Mouse (Mus musculus): Measurements from ENCODE around the gene Creb3l1.

Gene Creb3l1

DNA sequence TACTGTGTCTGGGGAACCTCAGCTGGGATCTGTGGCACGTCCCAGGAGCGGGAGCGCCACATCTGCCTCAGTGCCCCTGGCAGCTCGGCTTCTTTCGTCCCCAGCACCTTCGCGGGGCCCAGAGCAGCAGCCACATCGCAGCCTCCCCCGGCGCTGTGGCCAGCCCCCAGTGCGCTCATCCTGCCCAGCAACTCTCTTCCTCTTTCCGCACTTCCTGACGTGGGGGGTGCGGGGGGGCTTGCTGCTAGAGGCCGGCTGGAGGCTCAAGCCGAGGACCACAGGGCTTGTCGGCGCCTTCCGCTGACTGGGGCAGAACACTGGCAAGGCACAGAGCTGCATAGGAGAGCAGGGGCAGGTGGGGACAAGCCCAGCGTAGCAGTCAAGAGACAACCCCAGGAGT is 58.9 kb downstream of the Creb3l1 start:
- DNase-seq (ENCODE audit: low spot score in 2 of 2): no peak

DNA sequence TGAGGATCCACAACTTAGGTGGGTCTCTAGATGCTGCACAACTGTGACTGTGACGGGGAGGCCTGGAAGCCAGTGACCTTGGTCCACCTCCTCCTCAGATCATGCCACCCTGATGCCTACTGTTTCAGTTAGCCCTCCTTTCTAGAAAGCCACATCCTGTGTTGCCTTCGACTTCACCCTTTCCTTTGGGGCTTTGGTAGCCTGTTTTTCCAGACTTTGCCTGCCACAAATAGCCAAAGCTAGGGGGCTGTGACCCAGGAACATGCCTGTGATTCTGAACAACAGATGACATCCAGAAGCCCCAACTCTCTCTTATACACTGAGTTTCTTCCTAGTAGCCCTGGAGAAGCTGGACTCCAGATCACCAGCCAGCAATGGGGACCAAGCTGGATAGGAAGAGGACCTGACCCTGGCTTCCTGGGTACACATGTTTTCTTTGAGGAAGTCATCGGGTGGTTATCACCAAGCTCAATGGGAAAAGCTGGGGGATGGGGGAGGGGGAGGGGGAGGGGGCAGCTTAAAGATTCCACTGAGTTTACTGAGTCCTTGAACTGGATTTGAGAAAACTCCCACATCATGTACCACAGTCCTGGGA is 59.6 kb downstream of the Creb3l1 start:
- DNase-seq (ENCODE audit: low spot score in 2 of 2): no peak

DNA sequence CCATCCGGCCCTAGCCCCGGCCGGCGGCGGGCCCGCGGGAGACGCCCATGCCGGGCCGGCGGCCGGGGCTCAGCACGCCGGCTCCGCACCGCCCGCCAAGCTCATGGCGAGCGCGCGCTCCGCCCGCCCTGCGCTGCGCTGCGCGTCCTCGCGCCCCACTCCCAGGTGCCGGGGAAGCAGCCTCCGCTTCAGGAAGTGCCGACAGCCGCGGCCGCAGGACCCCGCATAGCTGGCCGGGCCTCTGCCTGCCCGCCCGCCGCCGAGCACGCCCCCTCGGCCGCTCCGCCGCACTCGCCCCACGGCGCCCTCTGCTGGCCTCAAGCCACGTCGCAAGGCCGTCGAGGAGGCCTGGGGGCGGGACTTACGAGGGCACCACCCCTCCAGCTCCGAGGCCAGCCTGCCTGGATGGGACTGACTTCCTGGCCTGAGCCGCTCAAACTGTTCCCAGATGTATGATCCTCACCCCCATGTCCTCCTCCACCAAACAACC is 60.8 kb downstream of the Creb3l1 start:
- peak; percentile 88 to 94 for DNase-seq (ENCODE audit: low spot score in 2 of 2)

DNA sequence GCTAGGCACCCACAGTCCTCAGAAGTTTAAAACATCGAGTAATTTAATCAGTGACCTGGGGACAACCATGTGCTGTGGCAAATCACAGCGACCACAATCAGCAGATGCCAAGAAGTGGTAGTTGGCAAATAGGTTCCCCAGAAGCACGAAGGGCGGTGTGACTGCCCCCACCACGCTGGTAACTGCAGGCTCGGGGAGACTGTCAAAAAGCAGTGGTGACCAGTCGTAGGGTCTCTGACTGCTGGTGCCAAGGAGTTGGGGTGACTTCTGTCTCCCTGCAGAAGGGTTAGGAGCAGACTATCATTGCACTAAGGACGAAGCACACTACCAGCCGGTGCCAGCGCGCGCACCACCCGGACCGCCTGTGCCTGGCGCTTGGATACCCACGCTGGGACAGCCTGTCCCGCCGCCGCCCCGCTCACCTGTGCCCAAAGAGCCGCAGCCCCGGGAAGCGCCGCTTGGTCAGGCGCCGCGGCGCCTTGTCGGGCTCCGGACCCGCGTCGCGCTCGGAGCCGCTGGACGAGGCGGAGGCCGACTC is 61.4 kb downstream of the Creb3l1 start:
- no peak for DNase-seq (ENCODE audit: low spot score in 2 of 2)

DNA sequence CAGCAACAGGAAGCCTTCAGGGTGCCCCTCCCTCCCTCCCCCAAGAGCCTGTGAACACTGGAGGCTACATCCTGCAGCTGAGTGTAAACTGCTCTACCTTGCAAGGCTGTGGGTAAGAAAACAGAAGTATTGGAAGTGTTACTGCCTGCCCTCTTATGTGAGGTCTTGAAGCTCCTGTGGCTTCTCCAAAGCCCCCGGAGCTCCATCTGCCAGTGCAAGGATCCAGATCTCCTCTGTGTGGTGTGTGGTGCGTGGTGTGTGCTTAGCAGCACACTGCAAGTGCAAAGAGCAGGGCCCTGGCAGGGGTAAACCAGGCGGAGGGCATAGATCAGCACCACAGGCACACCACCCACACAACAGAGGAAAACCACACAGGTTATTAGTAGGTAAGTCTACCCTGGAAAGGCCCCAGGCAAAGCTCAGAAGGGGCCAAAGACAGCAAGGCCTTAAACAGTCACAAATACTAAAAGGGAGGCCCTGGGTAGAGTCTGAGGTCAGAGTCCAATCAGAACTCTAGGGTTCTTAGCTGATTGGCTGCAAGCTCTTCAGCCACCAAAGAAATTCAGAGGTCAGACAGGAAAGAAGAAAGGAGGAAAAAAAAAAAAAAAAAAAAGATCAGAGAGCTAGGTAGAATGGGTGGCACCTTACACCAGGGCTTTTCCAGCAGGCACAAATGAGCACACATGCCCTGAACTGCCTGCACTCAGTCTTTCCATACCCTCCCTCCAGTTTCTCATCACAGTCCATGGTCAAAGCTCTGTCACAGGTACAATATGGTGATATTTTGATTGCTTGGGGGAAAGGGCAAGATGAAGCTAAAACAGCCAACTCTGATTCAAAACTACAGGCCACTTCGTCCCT is 62.2 kb downstream of the Creb3l1 start:
- DNase-seq (ENCODE audit: low spot score in 2 of 2): no peak

DNA sequence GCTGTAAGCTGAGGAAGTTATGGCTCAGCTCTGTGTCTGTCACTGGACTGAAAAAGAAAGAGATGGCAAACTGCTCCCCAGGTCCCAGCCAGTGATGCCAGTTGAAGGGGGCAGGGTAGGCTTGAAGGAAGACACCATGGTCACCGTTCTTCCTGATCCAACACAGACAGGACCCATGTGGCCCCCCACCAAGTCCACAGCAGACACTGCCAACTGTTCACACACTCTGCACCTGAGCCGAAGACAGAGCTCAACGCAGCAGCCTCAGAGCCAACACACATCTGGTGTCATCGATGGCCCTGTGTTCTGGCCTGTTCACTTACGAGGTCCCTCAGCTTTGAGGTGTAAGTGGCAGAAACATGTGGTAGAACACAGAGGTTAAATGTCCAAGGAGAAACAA is 63.8 kb downstream of the Creb3l1 start:
- no peak for DNase-seq (ENCODE audit: low spot score in 2 of 2)

DNA sequence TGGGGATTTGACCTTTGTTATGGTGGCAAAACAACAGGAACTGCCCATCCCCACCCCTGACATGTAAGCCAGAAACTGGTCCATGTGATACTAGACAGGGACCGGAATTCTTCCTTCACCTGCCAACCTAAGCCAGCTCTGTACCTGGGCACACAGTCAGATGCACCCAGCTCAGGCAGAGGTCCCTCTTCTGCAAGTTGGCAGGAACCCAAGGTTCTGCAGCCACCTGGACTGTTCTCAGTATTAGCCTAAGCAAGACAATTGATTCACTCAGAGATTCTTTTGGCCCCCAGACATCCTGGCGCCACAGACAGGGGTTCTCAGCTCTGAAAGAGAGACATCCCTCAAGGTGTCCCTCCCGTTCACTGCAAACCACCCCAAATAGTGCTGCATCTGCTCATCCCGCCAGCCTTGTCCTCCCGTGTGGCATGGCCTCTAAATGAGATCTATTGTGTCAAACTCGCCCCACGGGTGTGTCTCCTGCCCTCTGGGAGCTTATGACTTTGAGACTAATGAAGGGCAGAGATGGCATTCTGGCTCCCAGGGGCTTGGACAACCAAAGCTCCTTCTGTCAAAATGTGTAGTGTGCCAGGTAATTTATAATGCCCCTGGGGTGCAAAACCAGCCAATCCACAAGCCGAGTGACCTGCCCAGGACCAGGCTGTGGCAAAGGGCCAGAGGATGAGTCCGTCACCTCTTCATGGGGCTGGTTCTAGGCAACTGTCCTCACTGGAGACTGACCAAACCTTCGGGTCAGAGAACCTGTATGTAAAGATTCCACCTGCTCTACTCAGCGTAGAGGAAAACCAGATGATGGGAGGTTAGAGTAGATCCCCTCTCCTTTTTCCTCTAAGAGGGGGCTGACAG is 64.5 kb downstream of the Creb3l1 start:
- DNase-seq (ENCODE audit: low spot score in 2 of 2): no peak

DNA sequence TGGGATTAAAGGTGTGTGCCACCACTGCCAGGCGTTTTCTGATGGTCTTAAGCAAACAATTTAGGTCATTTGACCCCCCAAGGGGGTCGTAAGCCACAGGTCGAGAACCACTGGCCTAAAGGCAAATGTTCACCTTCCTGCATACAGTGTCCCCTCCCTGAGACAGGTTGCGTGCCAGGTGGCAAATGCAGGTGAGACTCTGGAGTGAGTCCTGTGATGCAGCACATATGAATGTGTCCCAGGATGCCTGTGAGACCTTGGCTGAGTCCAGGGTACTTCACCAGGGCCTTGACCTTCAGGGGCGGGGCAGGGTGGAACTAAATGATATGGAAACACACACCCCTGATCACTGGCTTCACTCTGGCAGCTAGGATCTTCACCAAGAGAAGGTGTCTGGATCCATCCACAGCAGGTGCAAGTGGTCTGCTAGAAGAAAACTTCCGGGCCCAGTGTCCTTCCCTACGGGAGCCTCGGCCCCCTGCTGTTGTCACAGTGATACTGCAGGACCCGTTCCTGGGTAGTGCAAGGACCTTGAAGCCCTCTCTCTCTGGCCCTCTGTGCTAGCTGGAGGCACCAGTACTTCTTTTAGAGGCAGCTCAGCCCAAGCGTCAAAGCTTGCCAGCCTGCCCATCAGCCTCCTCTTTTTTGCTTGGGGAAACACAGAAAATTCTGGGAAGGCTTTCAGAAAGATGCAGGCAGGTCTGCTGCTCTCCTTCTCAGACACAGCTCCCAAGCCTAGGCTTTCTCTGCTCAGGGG is 65.4 kb downstream of the Creb3l1 start:
- DNase-seq (ENCODE audit: low spot score in 2 of 2): no peak

DNA sequence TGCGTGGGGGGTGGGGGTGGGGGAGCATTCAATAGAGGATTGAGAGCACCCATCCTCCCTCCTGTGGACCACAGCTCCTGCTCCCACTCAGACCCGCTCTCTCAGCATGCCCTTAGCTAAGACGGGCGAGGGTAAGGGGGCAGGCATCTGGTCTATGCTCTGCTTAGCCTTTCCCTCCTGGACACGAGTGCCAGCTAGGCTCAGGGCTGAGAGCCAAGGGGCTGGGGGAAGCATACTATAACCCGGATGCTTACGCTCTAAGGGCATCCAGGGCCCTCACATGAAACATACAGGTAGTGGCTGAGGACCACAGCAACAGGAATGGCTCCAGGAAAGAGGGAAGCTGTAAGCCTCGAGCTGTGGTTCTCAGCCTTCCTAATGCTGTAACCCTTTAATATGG is 66.3 kb downstream of the Creb3l1 start:
- DNase-seq (ENCODE audit: low spot score in 2 of 2): no peak

DNA sequence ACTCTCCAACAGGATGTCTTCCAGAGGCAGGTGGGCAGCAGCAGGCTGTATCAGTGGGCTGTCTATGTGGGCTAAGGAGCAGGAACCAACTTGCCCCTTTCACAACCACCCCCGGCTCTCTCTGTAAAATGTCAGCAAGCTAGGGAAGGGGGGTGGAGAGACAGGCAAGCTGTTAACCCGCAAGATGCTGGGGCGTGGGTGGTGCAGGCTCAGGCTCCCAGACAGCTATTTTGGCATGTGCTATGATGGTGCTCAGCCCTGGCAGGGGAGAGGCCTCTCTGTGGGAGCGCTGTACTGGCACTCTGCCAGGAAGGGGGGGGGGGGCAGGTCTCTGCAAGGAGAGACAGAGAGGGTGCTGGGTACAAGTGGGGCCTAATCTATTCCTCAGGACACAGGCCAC is 67.2 kb downstream of the Creb3l1 start:
- peak; percentile 74 to 88 for DNase-seq (ENCODE audit: low spot score in 2 of 2)

DNA sequence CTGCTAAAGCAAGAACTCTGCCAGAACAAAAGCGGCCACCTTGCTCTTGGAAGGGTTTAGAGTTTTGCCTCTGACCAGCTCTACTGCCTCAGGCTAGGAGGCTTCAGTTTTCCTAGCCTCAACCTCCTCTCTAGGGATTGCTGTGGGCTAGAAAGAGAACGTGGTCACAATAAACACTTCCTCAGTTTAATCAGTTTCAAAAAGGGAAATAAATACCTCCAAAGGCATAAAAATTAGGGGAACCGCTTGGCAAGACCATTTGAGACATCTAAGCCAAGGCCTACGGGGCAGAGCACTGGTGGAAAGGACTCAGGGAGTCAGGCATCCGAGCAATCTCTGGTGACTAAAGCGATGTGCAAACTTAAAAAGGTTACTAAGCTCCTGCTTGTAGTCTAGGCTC is 68.4 kb downstream of the Creb3l1 start:
- no peak for DNase-seq (ENCODE audit: low spot score in 2 of 2)

DNA sequence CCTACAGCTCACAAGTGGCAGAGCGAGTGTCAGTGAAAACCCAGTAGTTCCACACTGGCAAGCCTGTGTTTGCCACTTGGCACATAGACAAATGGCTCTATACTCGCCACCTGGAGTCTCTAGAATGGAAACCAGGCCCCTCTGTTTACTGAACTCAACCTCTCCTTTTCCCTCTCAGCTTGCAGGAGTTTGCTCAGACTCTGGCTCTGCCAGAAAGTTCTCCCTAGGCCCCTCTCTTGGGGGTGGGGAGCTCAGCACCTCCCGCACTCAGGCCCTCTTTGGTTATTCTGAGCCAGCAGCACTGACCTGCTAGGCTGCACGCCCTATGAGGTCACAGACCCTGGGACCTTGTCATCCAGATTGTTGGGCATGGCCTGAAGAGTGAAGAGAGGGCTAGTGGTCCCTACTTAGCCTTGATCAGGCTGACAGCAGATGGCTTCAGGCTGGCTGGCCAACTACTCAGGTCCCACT is 69.1 kb downstream of the Creb3l1 start:
- no peak for DNase-seq (ENCODE audit: low spot score in 2 of 2)

DNA sequence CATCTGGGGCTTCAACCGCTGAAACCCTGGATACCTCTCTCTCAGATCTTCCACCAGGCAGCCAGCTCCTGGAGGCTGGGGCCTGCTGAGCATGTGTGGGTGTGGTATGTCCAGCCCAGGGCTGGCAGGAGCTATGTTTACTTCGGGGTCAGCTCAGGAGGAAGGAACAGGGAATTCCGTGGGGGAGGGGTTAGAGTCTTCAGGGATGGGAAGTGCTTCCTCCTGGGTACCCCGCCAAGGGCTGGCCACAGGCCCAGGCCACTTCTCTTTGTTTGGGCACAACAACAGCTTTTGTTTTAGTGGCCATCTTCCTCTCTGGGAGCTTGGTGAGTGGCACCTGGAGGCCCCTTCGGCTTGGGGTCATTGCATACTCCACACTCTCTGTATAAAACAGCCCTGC is 70.5 kb downstream of the Creb3l1 start:
- no peak for DNase-seq (ENCODE audit: low spot score in 2 of 2)

DNA sequence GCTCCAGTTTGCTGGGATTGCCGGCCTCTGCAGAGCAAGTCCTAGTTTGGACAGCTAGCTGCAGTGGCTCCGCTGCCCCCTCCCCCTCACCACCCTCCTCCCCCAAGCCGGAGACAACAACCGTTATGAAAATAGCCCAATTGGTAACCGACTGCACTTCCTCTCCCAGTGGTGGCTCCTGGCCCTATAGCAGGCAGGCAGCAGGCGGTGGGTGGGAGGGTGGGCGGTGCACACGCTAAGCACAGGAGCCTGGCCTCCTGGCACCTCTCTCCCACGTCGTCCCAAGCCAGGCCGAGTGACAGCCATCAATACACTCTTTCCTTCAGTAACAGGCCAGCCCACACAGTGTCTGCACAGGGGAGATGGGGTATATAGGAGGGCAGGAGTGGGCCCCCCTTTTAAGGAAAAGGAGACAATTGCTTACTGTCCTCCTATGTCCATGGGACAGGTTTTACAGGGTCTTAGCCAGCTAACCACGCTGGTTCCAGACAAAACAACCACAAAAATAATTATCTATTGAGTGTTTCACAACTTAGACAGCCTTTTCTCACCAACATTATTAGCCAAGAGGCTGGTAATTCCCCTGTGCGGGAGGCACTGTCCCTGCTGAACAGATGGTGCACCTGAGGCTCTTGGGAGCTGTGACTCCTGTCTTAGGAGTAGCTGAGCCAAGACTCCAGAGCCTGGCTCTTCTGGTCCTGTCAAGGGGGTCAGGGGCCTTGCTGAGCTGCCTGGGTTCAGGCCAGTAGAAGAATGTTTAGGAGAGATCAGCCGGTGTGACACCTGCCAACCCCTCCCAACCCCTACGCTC is 73.8 kb downstream of the Creb3l1 start:
- no peak for DNase-seq (ENCODE audit: low spot score in 2 of 2)

DNA sequence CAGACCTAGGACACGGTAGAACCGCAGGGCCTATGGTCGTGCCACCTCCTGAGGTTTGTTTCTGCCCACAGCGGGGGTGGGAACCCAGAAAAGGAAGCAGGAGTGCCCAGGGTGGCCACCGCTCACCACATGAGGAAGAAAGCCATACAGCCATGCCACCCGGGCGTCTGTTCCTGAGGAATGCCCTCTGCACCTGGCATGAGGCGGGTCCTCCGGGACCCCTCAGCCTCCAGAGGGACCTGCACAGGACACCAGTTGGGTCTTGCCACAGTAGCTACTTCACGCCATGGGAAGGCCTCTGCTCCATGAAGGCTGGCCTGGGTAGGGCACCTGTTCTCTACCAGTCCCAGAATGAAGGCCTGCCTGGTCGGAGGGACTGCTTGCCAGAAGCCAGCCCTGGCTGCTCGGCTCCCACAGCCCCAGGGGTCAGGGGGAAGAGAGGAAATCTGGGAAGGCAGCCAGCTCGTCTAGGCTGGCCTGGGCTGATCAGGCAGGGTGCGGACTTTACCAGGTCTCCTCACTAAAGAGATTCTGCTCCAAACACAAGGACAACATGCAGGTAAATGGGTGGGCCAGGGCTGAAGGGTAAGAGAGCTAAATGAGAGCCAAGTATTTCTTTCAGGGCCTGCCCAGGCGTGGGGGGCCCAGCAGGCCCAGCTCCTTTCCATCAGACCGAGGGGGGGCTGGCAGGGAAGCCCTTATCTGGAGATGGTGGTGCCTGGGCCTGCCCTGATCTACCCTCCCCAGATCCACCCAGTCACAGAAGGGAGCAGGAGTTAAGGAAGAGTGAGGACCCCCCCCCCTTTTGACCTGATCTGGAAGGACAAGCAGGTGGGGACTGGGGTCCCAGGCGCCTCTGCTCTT is 74.7 kb downstream of the Creb3l1 start:
- no peak for DNase-seq (ENCODE audit: low spot score in 2 of 2)

DNA sequence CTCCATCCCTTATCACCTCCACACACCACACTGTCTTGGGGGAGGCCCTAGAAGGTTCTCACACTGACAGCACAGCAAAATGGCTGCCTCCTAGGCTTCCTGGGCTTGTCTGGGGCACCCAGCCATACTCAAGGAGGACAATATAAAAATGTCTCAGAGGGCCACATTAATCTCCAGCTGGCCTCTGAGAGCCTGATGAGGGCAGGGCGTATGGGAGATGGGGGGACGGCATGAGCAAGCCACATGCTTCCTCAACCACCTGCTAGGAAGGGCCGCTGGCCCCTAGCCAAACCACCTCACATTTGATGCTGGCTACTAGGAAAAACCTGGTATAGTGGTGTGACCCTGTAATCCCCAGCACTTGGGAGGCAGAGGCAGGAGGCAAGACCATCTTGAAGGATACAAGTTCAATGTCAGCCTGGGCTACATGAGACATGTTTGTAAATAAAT is 75.5 kb downstream of the Creb3l1 start:
- DNase-seq (ENCODE audit: low spot score in 2 of 2): no peak

DNA sequence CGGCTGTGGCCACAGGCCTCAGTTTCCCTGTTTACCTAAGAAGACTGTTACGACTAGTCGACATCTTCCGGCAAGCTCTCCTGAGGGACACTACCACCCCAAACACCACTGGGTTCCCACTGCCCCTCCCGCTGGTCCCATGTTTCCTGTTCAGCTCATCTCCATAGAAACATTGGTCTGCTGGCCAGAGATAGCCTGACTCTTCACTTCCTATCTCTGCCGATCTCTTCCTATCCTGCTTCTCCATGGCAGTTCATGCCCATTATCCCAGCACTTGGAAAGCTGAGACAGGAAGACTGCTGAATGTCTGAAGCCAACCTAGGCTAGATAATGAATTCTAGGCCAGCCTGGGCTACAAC is 76.2 kb downstream of the Creb3l1 start:
- DNase-seq (ENCODE audit: low spot score in 2 of 2): no peak

DNA sequence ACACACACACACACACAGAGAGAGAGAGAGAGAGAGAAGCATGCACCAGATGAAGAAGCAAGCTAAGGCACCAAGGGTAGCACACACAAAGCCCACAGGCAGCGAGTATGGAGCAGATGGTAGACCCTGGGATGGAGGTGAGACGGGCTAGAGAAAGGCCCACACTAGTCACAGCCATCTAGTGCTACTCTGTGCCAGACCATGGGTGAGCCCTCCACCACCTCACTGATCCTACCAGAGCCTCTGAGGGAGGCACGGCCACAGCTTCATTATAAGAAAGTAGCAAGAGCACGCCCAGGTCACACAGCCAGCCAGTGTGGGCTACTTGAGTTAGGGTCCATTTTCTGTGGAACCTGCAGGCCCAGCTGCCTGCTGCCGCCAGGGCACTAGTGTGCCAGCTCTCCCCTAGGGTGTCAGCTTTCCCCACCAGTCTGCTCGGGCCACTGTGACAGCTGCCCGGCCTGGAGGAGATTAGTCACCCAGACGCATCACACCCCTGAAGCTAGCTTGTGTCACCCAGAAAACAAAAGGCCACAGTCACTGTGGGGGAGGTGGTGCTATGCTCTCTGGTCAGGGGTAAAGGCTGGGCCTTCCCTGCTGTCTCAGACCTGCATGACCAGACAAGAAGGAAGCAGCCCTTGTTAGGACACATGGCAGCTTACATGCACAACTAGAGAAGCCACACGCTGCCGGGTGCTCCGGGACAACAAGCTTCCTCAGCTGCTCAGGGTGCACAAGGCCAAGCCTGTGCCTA is 76.7 kb downstream of the Creb3l1 start:
- DNase-seq (ENCODE audit: low spot score in 2 of 2): no peak

DNA sequence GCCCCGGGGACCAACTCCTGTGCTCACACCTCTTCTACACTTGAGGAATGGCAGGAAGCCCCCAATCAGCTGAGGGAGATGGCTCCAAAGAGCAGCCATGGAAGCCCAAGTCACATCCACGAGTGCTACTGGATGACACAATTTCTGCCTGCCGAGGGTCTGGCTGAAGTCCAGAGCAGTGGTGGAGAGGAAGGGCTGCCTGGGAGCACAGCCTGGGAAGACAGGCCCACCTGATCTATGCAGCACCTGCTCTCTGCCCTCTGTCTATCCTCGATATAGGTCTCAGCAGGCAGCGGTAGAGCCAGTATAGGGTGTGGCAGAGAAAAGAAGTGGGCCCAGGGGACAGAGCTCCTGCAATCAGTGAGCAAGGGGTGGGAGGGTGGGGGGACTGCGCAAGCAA is 77.5 kb downstream of the Creb3l1 start:
- DNase-seq (ENCODE audit: low spot score in 2 of 2): no peak
